Mouse (Mus musculus) forebrain, embryonic 11.5 days (tissue): ENCODE results near the gene Zscan2. TPM values are rescaled to one million over a fixed set of nuclear protein-coding genes. Genes with fewer than 3 reads are reported as not detected.

ENCODE experiments used
- ATAC-seq: fragments of 200-750 bp; cut with Nextera tagmentation; replicated peaks from 2 replicates; pipeline ENCODE4 v1.8.0; 2017; ENCODE audit warnings: moderate TSS enrichment; ENCODE audit not compliant: low FRiP score
- DNase-seq: peaks from one replicate; pipeline ENCODE4 v3.0.0-alpha.2; 2017; ENCODE audit warnings: low spot score
- H3K27ac ChIP-seq: fragments of 300-500 bp; sonication (generic); 2 replicates; pipeline ENCODE4 v1.5.1; 2014; ENCODE audit warnings: low read depth, low read length
- H3K27me3 ChIP-seq: fragments of 300-500 bp; sonication (generic); 2 replicates; pipeline ENCODE4 v1.6.1; 2014; ENCODE audit warnings: mild to moderate bottlenecking, low read length, mixed read lengths; ENCODE audit not compliant: control insufficient read depth, insufficient read depth
- H3K36me3 ChIP-seq: fragments of 300-500 bp; sonication (generic); 2 replicates; pipeline ENCODE4 v1.6.1; 2014; ENCODE audit warnings: mild to moderate bottlenecking, low read length, moderate library complexity, mixed read lengths; ENCODE audit not compliant: control insufficient read depth, insufficient read depth
- H3K4me1 ChIP-seq: fragments of 300-500 bp; sonication (generic); replicated peaks from 2 replicates; pipeline ENCODE4 v1.6.1; 2014; ENCODE audit warnings: low read length, mixed read lengths; ENCODE audit not compliant: control insufficient read depth, insufficient read depth
- H3K4me2 ChIP-seq: fragments of 300-500 bp; sonication (generic); 2 replicates; pipeline ENCODE4 v1.6.1; 2014; ENCODE audit warnings: low read depth, mild to moderate bottlenecking, low read length, moderate library complexity, mixed read lengths; ENCODE audit not compliant: severe bottlenecking
- H3K4me3 ChIP-seq: fragments of 300-500 bp; sonication (generic); 2 replicates; pipeline ENCODE4 v1.5.1; 2014; ENCODE audit warnings: low read depth, low read length
- H3K9ac ChIP-seq: fragments of 300-500 bp; sonication (generic); 2 replicates; pipeline ENCODE4 v1.6.1; 2014; ENCODE audit warnings: low read length
- H3K9me3 ChIP-seq: fragments of 300-500 bp; sonication (generic); 2 replicates; pipeline ENCODE4 v1.6.1; 2016; ENCODE audit warnings: low read length, mixed read lengths; ENCODE audit not compliant: control insufficient read depth
- WGBS: fragments of 180-500 bp; shearing (Covaris S2); extraction: QIAGEN DNeasy Blood & Tissue Kit; methylation state at CpG from one replicate; pipeline ENCODE4 v1.1.7; 2014; 5-methylcytosine and 5-hydroxymethylcytosine counted together
- polyA plus RNA-seq: library from polyadenylated mRNA; unstranded; fragments of >200 nt; fragmentation: Nextera tagmentation; extraction: Ambion mirVana; gene quantifications from 2 replicates; pipeline ENCODE4 v1.2.1, GENCODE M21; 2014

The Zscan2 gene
- polyA plus RNA-seq, 1 experiment from 2014 or later, result 3.8 TPM

GRCm38 (mm10) chr7:80894815-80895519, 34.2 kb downstream of the Zscan2 start:
- Histone ChIP-seq H3K27ac (no peak overlapping the region), H3K36me3 (peaks cover 7% of the 10 kb centered on the region; the same call in 1 of the 2 replicates), H3K9me3 (no peaks in the 10 kb centered on the region), H3K4me3 (no peak overlapping the region), H3K9ac (no peak overlapping the region), H3K27me3 (no peaks in the 10 kb centered on the region), H3K4me2 (no peak overlapping the region), H3K4me1 (no peaks in the 10 kb centered on the region)
- DNase-seq, result no peak
- no peak for ATAC-seq
- 95% methylated on average over 14 of the region's 14 CpGs for WGBS

GRCm38 (mm10) chr7:80897134-80897533, 36.4 kb downstream of the Zscan2 start:
- no peak for ATAC-seq
- Histone ChIP-seq H3K27ac (no peak overlapping the region), H3K4me1 (peaks cover 2% of the 10 kb centered on the region; the same call in 1 of the 2 replicates), H3K4me2 (0 out of 2 replicates have a peak overlapping the region, but pooled peaks have one; percentile 8), H3K36me3 (peaks cover 7% of the 10 kb centered on the region; the same call in 1 of the 2 replicates), H3K9me3 (no peaks in the 10 kb centered on the region), H3K4me3 (no peak overlapping the region), H3K9ac (no peak overlapping the region), H3K27me3 (no peaks in the 10 kb centered on the region)
- no peak for DNase-seq
- 94% methylated on average over 7 of the region's 7 CpGs for WGBS

DNA sequence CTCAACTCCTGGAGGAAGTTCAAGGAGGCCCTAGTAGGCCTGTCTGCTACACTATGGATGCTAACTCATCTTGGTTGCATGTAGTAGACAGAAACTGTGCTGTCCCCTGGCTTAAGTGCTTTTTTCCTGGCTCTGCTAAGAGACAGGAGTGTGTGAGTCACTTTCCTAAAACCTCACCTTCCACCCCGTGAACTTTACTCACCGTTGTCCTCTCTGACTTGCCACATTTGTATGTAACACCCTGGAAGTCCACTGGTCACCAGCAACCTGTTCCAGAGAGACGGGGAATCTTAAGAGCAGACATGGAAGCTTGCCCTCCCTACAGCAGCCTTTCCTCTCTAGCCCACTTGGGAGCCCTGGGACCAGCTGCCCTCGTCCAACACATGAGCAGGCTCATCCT, 37.0 kb downstream of the Zscan2 start:
- Histone ChIP-seq H3K9ac (no peak overlapping the region), H3K9me3 (no peaks in the 10 kb centered on the region), H3K27ac (no peak overlapping the region), H3K4me1 (peaks cover 2% of the 10 kb centered on the region; the same call in 1 of the 2 replicates), H3K4me3 (no peak overlapping the region), H3K27me3 (no peaks in the 10 kb centered on the region), H3K36me3 (peaks cover 7% of the 10 kb centered on the region; the same call in 1 of the 2 replicates), H3K4me2 (no peak overlapping the region)
- ATAC-seq, result no peak
- DNase-seq, result no peak
- 94% methylated on average over 4 of the region's 4 CpGs for WGBS

GRCm38 (mm10) chr7:80900944-80901501, 40.3 kb downstream of the Zscan2 start, which contains the start of gene Wdr73:
Wdr73 (minus strand) TSS chr7:80901269.
- H3K27ac ChIP-seq, result no peak within 1 kb of the TSS
- no peaks in the 10 kb centered on the region for H3K9me3 ChIP-seq
- H3K27me3 ChIP-seq, result no peaks in the 10 kb centered on the region
- under 1% methylated on average over 36 of the region's 36 CpGs for WGBS
- H3K4me2 ChIP-seq, result peak within 1 kb of the TSS; percentile 92
- peak within 1 kb of the TSS; percentile 81 for H3K9ac ChIP-seq
- peak; percentile 95 for DNase-seq
- H3K4me1 ChIP-seq, result peaks cover 5% of the 10 kb centered on the region; the same call in 1 of the 2 replicates
- peak within 1 kb of the TSS; percentile 73 for H3K4me3 ChIP-seq
- ATAC-seq, result peak; percentile 96
- H3K36me3 ChIP-seq, result peaks cover 4% of the 10 kb centered on the region; the same call in 1 of the 2 replicates

GRCm38 (mm10) chr7:80901541-80902274, 41.0 kb downstream of the Zscan2 start:
- peaks cover 4% of the 10 kb centered on the region; the same call in 1 of the 2 replicates for H3K36me3 ChIP-seq
- no peaks in the 10 kb centered on the region for H3K27me3 ChIP-seq
- H3K4me2 ChIP-seq, result peak overlapping the region; percentile 92
- DNase-seq (no peak), ATAC-seq (peak; percentile 25; the same call in 1 of the 2 replicates)
- H3K27ac ChIP-seq, result no peak overlapping the region
- peak overlapping the region; percentile 73 for H3K4me3 ChIP-seq
- peak overlapping the region; percentile 81 for H3K9ac ChIP-seq
- WGBS, result 33% methylated on average over 15 of the region's 15 CpGs
- peaks cover 5% of the 10 kb centered on the region; the same call in 1 of the 2 replicates for H3K4me1 ChIP-seq
- H3K9me3 ChIP-seq, result no peaks in the 10 kb centered on the region

- no peak overlapping the region for H3K9ac ChIP-seq
- 88% methylated on average over 11 of the region's 11 CpGs for WGBS
- no peaks in the 10 kb centered on the region for H3K27me3 ChIP-seq
- no peaks in the 10 kb centered on the region for H3K9me3 ChIP-seq
- H3K4me2 ChIP-seq, result peak overlapping the region; percentile 89; the same call in 1 of the 2 replicates
- no peak overlapping the region for H3K4me3 ChIP-seq
- DNase-seq (no peak), ATAC-seq (no peak)
- no peaks in the 10 kb centered on the region for H3K36me3 ChIP-seq
- H3K27ac ChIP-seq, result no peak overlapping the region
- peaks cover 5% of the 10 kb centered on the region; the same call in 1 of the 2 replicates for H3K4me1 ChIP-seq
Measured at GRCm38 (mm10) chr7:80903625-80904422, 43.1 kb downstream of the Zscan2 start.

- Histone ChIP-seq H3K4me2 (peak within 1 kb of the TSS; percentile 89), H3K9ac (peak within 1 kb of the TSS; percentile 65), H3K9me3 (no peaks in the 10 kb centered on the region), H3K4me3 (peak within 1 kb of the TSS; percentile 41), H3K36me3 (no peaks in the 10 kb centered on the region; the same call in 1 of the 2 replicates), H3K4me1 (peaks cover 5% of the 10 kb centered on the region; the same call in 1 of the 2 replicates), H3K27ac (no peak within 1 kb of the TSS), H3K27me3 (no peaks in the 10 kb centered on the region)
- ATAC-seq, result peak; percentile 65
- WGBS, result 3% methylated on average over 19 of the region's 19 CpGs
- peak; percentile 83 for DNase-seq
Measured at GRCm38 (mm10) chr7:80904921-80905515, 44.3 kb downstream of the Zscan2 start, which contains the start of gene Nmb. Nmb (minus strand) TSS chr7:80905076.
